ENCODE assay signal across 18 mouse cellular contexts in genomic region chr5:50050668-50051425, GRCm38 (mm10). TPM values are rescaled to one million over a fixed set of nuclear protein-coding genes. Genes with fewer than 3 reads are reported as not detected.
DNase-seq lines count a peak whose midpoint lies in the region; ATAC-seq and TF ChIP-seq lines count a peak whose summit lies in the region.
"Had no signal": no experiment of that assay in that cellular context is flagged by ENCODE, and none has a peak within 500 bp of the region (broad histone marks: within the 10 kb centered on the region; RNA-seq: fewer than 3 reads in every experiment).

No protein-coding gene starts in this region.

- peak overlapping the region; percentile 24; the same call in 1 of the 2 replicates for H3K4me2 ChIP-seq in forebrain, embryonic 13.5 days
- no peak overlapping the region for H3K4me2 ChIP-seq in forebrain, postnatal 0 days (ENCODE audit: low read depth)
- H3K4me2 ChIP-seq in hindbrain, embryonic 13.5 days, result no peak overlapping the region
- H3K4me2 ChIP-seq in midbrain, embryonic 14.5 days (ENCODE audit: low read length), result 0 out of 2 replicates have a peak overlapping the region, but pooled peaks have one; percentile 9
- H3K4me2 ChIP-seq in kidney, embryonic 14.5 days (replicated peaks; ENCODE audit: low read depth, low read length), result no peak overlapping the region
- no peak overlapping the region for H3K4me2 ChIP-seq in liver, embryonic 11.5 days
- H3K4me2 ChIP-seq: heart, embryonic 12.5 days had no signal

- no peak for TF ChIP-seq CTCF in forebrain, postnatal 0 days (IDR thresholded peaks at IDR 0.05; ENCODE audit: low read depth)

- H3K4me3 ChIP-seq in forebrain, embryonic 13.5 days, result no peak overlapping the region
- no peak overlapping the region for H3K4me3 ChIP-seq in forebrain, postnatal 0 days (ENCODE audit: low read depth, low read length)
- H3K4me3 ChIP-seq in hindbrain, embryonic 13.5 days, result no peak overlapping the region
- H3K4me3 ChIP-seq in midbrain, embryonic 14.5 days (replicated peaks; ENCODE audit: low read depth, low read length), result no peak overlapping the region
- no peak overlapping the region for H3K4me3 ChIP-seq in kidney, embryonic 14.5 days (ENCODE audit: low read length)
- H3K4me3 ChIP-seq in liver, embryonic 11.5 days (ENCODE audit: low read depth, low read length), result no peak overlapping the region
- H3K4me3 ChIP-seq: heart, embryonic 12.5 days; left cerebral cortex, adult 2 months had no signal

- no peak for DNase-seq in forebrain, postnatal 0 days
- peak; percentile 36 for DNase-seq in R1 (ENCODE audit: low read depth, low spot score)
- no peak for DNase-seq in midbrain, embryonic 14.5 days
- DNase-seq in urinary bladder, postnatal 10 days (ENCODE audit: low spot score), result no peak
- no peak for DNase-seq in liver, embryonic 11.5 days (ENCODE audit: low spot score)
- DNase-seq: adrenal gland, postnatal 10 days; cerebellum, adult 18-20 months; kidney, adult 11 months; kidney, postnatal 14 days; lung, postnatal 14 days; spleen, adult 18-20 months; thymus, postnatal 25 days had no signal

- no peak overlapping the region for H3K9ac ChIP-seq in forebrain, embryonic 13.5 days
- no peak overlapping the region for H3K9ac ChIP-seq in forebrain, postnatal 0 days
- no peak overlapping the region for H3K9ac ChIP-seq in hindbrain, embryonic 13.5 days
- no peak overlapping the region for H3K9ac ChIP-seq in midbrain, embryonic 14.5 days (replicated peaks; ENCODE audit: low read length)
- no peak overlapping the region for H3K9ac ChIP-seq in kidney, embryonic 14.5 days (ENCODE audit: low read depth, low read length)
- no peak overlapping the region for H3K9ac ChIP-seq in liver, embryonic 11.5 days (ENCODE audit: low read depth, low read length)
- H3K9ac ChIP-seq: heart, embryonic 12.5 days had no signal

- H3K27me3 ChIP-seq in forebrain, embryonic 13.5 days, result no peaks in the 10 kb centered on the region
- no peaks in the 10 kb centered on the region for H3K27me3 ChIP-seq in forebrain, postnatal 0 days (ENCODE audit: insufficient read depth, low read length)
- H3K27me3 ChIP-seq in hindbrain, embryonic 13.5 days, result no peaks in the 10 kb centered on the region
- no peaks in the 10 kb centered on the region for H3K27me3 ChIP-seq in midbrain, embryonic 14.5 days (ENCODE audit: control insufficient read depth, insufficient read depth, low read length)
- H3K27me3 ChIP-seq in kidney, embryonic 14.5 days (ENCODE audit: control insufficient read depth, insufficient read depth, low read length), result no peaks in the 10 kb centered on the region
- no peaks in the 10 kb centered on the region for H3K27me3 ChIP-seq in liver, embryonic 11.5 days (replicated peaks; ENCODE audit: control insufficient read depth, insufficient read depth, low read length)
- H3K27me3 ChIP-seq: heart, embryonic 12.5 days had no signal

- WGBS in forebrain, embryonic 13.5 days, result 36% methylated on average over 21 of the region's 21 CpGs
- WGBS in forebrain, postnatal 0 days, result 44% methylated on average over 21 of the region's 21 CpGs
- 48% methylated on average over 21 of the region's 21 CpGs for WGBS in hindbrain, embryonic 13.5 days
- WGBS in midbrain, embryonic 14.5 days, result 18% methylated on average over 21 of the region's 21 CpGs
- WGBS in kidney, embryonic 14.5 days, result 76% methylated on average over 21 of the region's 21 CpGs
- 84% methylated on average over 21 of the region's 21 CpGs for WGBS in liver, embryonic 11.5 days

- H3K36me3 ChIP-seq in forebrain, embryonic 13.5 days (ENCODE audit: poor library complexity, severe bottlenecking), result no peaks in the 10 kb centered on the region
- no peaks in the 10 kb centered on the region for H3K36me3 ChIP-seq in forebrain, postnatal 0 days (ENCODE audit: insufficient read depth)
- no peaks in the 10 kb centered on the region for H3K36me3 ChIP-seq in hindbrain, embryonic 13.5 days
- no peaks in the 10 kb centered on the region for H3K36me3 ChIP-seq in midbrain, embryonic 14.5 days (ENCODE audit: control insufficient read depth, insufficient read depth, low read length)
- no peaks in the 10 kb centered on the region; the same call in 1 of the 2 replicates for H3K36me3 ChIP-seq in kidney, embryonic 14.5 days (ENCODE audit: control insufficient read depth, insufficient read depth, low read length)
- peaks cover 2% of the 10 kb centered on the region; the same call in 1 of the 2 replicates for H3K36me3 ChIP-seq in liver, embryonic 11.5 days (ENCODE audit: control insufficient read depth, insufficient read depth, low read length)
- H3K36me3 ChIP-seq: heart, embryonic 12.5 days had no signal

- no peak overlapping the region for H3K27ac ChIP-seq in forebrain, embryonic 13.5 days
- no peak overlapping the region for H3K27ac ChIP-seq in forebrain, postnatal 0 days (ENCODE audit: low read depth, low read length)
- H3K27ac ChIP-seq in hindbrain, embryonic 13.5 days, result no peak overlapping the region
- H3K27ac ChIP-seq in midbrain, embryonic 14.5 days (replicated peaks; ENCODE audit: low read depth, low read length), result no peak overlapping the region
- no peak overlapping the region for H3K27ac ChIP-seq in kidney, embryonic 14.5 days (ENCODE audit: low read depth, low read length)
- H3K27ac ChIP-seq in liver, embryonic 11.5 days (ENCODE audit: low read depth, low read length), result no peak overlapping the region
- H3K27ac ChIP-seq: left cerebral cortex, adult 2 months had no signal

- no peaks in the 10 kb centered on the region for H3K9me3 ChIP-seq in forebrain, embryonic 13.5 days (replicated peaks)
- H3K9me3 ChIP-seq in forebrain, postnatal 0 days (ENCODE audit: low read length), result no peaks in the 10 kb centered on the region
- H3K9me3 ChIP-seq in hindbrain, embryonic 13.5 days, result no peaks in the 10 kb centered on the region
- no peaks in the 10 kb centered on the region for H3K9me3 ChIP-seq in midbrain, embryonic 14.5 days (ENCODE audit: control insufficient read depth, low read length)
- no peaks in the 10 kb centered on the region for H3K9me3 ChIP-seq in kidney, embryonic 14.5 days (ENCODE audit: control insufficient read depth, low read length)
- H3K9me3 ChIP-seq in liver, embryonic 11.5 days (ENCODE audit: control insufficient read depth, low read length), result no peaks in the 10 kb centered on the region
- H3K9me3 ChIP-seq: heart, embryonic 12.5 days had no signal

- peaks cover 52% of the 10 kb centered on the region for H3K4me1 ChIP-seq in forebrain, embryonic 13.5 days
- no peaks in the 10 kb centered on the region for H3K4me1 ChIP-seq in forebrain, postnatal 0 days (ENCODE audit: insufficient read depth)
- peaks cover 38% of the 10 kb centered on the region for H3K4me1 ChIP-seq in hindbrain, embryonic 13.5 days (replicated peaks)
- H3K4me1 ChIP-seq in midbrain, embryonic 14.5 days (ENCODE audit: control insufficient read depth, insufficient read depth, low read length), result peaks cover 35% of the 10 kb centered on the region
- H3K4me1 ChIP-seq in kidney, embryonic 14.5 days (ENCODE audit: control insufficient read depth, insufficient read depth, low read length), result peaks cover 18% of the 10 kb centered on the region
- peaks cover 20% of the 10 kb centered on the region for H3K4me1 ChIP-seq in liver, embryonic 11.5 days (replicated peaks; ENCODE audit: control insufficient read depth, insufficient read depth, low read length)

- ATAC-seq in forebrain, embryonic 13.5 days, result peak; percentile 17; the same call in 1 of the 2 replicates
- no peak; the same call in 1 of the 2 replicates for ATAC-seq in forebrain, postnatal 0 days
- peak; percentile 44 for ATAC-seq in hindbrain, embryonic 13.5 days (ENCODE audit: low FRiP score)
- peak; percentile 51 for ATAC-seq in midbrain, embryonic 14.5 days (ENCODE audit: low FRiP score, low TSS enrichment)
- no peak; the same call in 1 of the 2 replicates for ATAC-seq in kidney, embryonic 14.5 days (ENCODE audit: low FRiP score, low TSS enrichment)
- no peak for ATAC-seq in liver, embryonic 11.5 days (replicated peaks; ENCODE audit: low FRiP score)

RNA-seq across cellular contexts. Expression of gene Adgra3, which starts 8.0 kb away (rescaled TPM):
- polyA plus RNA-seq in forebrain, embryonic 13.5 days (2015; fragmentation: Nextera tagmentation; extraction: Ambion mirVana), result 22.3 and 22.6 TPM in 2 replicates
- total RNA-seq in forebrain, postnatal 0 days (2014; rRNA removed), result 42.1 and 46.8 TPM in 2 replicates
- polyA plus RNA-seq in forebrain, postnatal 0 days (2015; fragmentation: Nextera tagmentation; extraction: Ambion mirVana), result 8.9 and 9.1 TPM in 2 replicates
- 17.7 and 19.6 TPM in 2 replicates for polyA plus RNA-seq in hindbrain, embryonic 13.5 days (2015; fragmentation: Nextera tagmentation; extraction: Ambion mirVana)
- polyA plus RNA-seq in midbrain, embryonic 14.5 days (2014; fragmentation: Nextera tagmentation; extraction: Ambion mirVana), result 16.4 and 25.2 TPM in 2 replicates
- polyA plus RNA-seq in kidney, embryonic 14.5 days (2014; fragmentation: Nextera tagmentation; extraction: Ambion mirVana), result 30.6 and 64.5 TPM in 2 replicates
- polyA plus RNA-seq in liver, embryonic 11.5 days (2014; fragmentation: Nextera tagmentation; extraction: Ambion mirVana), result 16.1 and 17.7 TPM in 2 replicates
- total RNA-seq: MEL had no signal

Comparison
In these comparisons a context has a peak if more than half of its experiments do, and no peak if none do; other contexts are left out.
1. ATAC-seq: peak in forebrain, embryonic 13.5 days (single experiment), hindbrain, embryonic 13.5 days (single experiment) and midbrain, embryonic 14.5 days (single experiment); none in forebrain, postnatal 0 days (single experiment), kidney, embryonic 14.5 days (single experiment) and liver, embryonic 11.5 days (single experiment).
2. H3K4me2 ChIP-seq: peak in forebrain, embryonic 13.5 days (single experiment) and midbrain, embryonic 14.5 days (single experiment); none in forebrain, postnatal 0 days (single experiment), hindbrain, embryonic 13.5 days (single experiment), kidney, embryonic 14.5 days (single experiment) and liver, embryonic 11.5 days (single experiment).